Mouse (Mus musculus) heart, embryonic 16.5 days (tissue): Measurements from ENCODE around the gene Ticam1. TPM values are rescaled to one million over a fixed set of nuclear protein-coding genes. Genes with fewer than 3 reads are reported as not detected.

ENCODE experiments used
- ATAC-seq: fragments of 200-750 bp; cut with Nextera tagmentation; replicated peaks from 2 replicates; pipeline ENCODE4 v1.8.0; 2017; ENCODE audit warnings: moderate number of reproducible peaks; ENCODE audit not compliant: insufficient read depth, low FRiP score; ENCODE audit errors: extremely low read depth
- H3K27ac ChIP-seq: fragments of 300-500 bp; sonication (generic); 2 replicates; pipeline ENCODE4 v1.5.1; 2014; ENCODE audit warnings: mild to moderate bottlenecking, low read length, control low read depth, moderate library complexity
- H3K27me3 ChIP-seq: fragments of 300-500 bp; sonication (generic); 2 replicates; pipeline ENCODE4 v1.6.1; 2014; ENCODE audit warnings: low read length, mixed read lengths; ENCODE audit not compliant: control insufficient read depth, insufficient read depth
- H3K36me3 ChIP-seq: fragments of 300-500 bp; sonication (generic); 2 replicates; pipeline ENCODE4 v1.6.1; 2014; ENCODE audit not compliant: control insufficient read depth, insufficient read depth
- H3K4me1 ChIP-seq: fragments of 300-500 bp; sonication (generic); 2 replicates; pipeline ENCODE4 v1.6.1; 2014; ENCODE audit warnings: low read length, mixed read lengths; ENCODE audit not compliant: control insufficient read depth, insufficient read depth
- H3K4me2 ChIP-seq: fragments of 300-500 bp; sonication (generic); 2 replicates; pipeline ENCODE4 v1.6.1; 2014; ENCODE audit warnings: low read depth, mild to moderate bottlenecking, control low read depth, low read length
- H3K4me3 ChIP-seq: fragments of 300-500 bp; sonication (generic); 2 replicates; pipeline ENCODE4 v1.5.1; 2014; ENCODE audit warnings: mild to moderate bottlenecking, control low read depth, low read length
- H3K9ac ChIP-seq: fragments of 300-500 bp; sonication (generic); 2 replicates; pipeline ENCODE4 v1.6.1; 2014; ENCODE audit warnings: low read length, control low read depth
- H3K9me3 ChIP-seq: fragments of 300-500 bp; sonication (generic); replicated peaks from 2 replicates; pipeline ENCODE4 v1.6.1; 2016; ENCODE audit warnings: low read length; ENCODE audit not compliant: control insufficient read depth
- WGBS: fragments of 180-500 bp; shearing (Covaris S2); extraction: QIAGEN DNeasy Blood & Tissue Kit; methylation state at CpG from one replicate; pipeline ENCODE4 v1.1.7; 2014; 5-methylcytosine and 5-hydroxymethylcytosine counted together
- polyA plus RNA-seq: library from polyadenylated mRNA; unstranded; fragments of >200 nt; fragmentation: Nextera tagmentation; extraction: Ambion mirVana; gene quantifications from 2 replicates; pipeline ENCODE4 v1.2.1, GENCODE M21; 2015

Ticam1 gene
- polyA plus RNA-seq, 1 experiment from 2014 or later, result 7.6 TPM

DNA sequence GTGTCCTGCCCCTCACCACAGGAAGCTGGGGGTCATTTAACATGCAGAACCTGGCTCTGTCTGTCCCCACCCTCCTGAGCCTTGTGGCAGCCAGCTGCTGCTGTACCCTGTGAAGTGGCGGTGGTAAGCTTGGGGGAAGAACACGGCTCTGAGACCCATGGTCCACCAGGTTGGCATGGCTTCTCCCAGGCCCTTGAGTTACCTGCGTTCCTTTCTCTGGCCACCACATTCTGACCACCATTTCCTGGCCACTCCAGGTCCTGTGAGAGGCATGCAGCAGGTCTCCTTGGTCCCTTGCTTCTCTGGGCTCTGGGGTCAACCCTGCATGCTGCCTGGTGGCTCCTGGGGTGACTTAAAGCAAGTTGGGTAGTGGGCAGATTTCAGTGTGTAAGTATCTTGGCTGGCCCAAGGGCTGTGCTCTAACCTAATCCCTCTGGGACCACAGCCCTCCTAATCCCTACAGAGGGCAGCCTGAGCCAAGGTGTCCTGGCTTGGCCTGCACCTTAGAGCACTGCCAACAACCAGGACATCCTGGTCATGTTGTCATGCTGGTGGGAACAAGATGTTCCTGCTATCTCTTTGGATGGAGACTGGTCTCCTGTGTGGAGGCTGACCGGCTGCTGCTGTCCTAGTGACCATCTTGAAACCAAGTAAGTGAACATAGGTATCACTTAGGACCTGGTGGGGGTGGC is 16.1 kb upstream of the Ticam1 start, which contains the start of gene Plin3:
Plin3 (minus strand) TSS at position 343 of the 692 bp plus-strand sequence.
- no peaks in the 10 kb centered on the region for H3K36me3 ChIP-seq
- no peaks in the 10 kb centered on the region for H3K9me3 ChIP-seq
- peak within 1 kb of the TSS; percentile 95 for H3K27ac ChIP-seq
- no peak for ATAC-seq
- no peak within 1 kb of the TSS; the same call in 1 of the 2 replicates for H3K4me2 ChIP-seq
- peaks cover 24% of the 10 kb centered on the region for H3K4me1 ChIP-seq
- no peak within 1 kb of the TSS; the same call in 1 of the 2 replicates for H3K4me3 ChIP-seq
- H3K27me3 ChIP-seq, result no peaks in the 10 kb centered on the region
- no peak within 1 kb of the TSS; the same call in 1 of the 2 replicates for H3K9ac ChIP-seq
- WGBS, result 83% methylated on average over 4 of the region's 4 CpGs

DNA sequence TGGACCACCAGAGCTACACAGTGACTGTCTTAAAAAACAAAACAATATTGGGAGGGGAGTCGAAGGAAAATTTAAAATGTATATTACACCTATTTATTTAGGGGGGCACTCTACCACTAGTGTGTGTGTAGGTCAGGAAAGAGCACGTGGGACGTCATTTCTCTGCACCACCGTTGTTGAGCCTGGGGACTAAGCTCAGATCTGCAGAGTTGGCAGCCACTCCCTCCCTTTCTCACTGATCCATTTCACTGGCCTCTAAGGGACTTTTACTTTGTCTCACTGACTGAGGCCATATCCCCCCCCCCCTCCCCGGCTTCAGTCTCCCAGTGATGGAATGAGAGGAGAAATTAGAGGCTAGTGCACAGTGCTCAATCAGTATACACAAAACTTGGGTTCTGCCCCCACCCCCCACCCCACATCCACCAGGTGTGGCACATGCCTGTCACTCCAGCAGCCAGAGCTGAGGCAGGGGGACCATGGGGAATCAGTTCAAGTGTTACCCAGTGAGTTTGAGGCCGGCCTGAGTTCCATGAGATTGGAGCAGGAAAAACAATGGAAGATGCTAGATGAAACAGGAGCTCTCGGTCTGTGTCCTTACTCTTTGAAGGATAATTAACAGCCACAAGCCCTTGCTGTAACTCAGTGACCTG is 15.4 kb upstream of the Ticam1 start:
- 76% methylated on average over 7 of the region's 7 CpGs for WGBS
- no peak for ATAC-seq
- no peaks in the 10 kb centered on the region for H3K36me3 ChIP-seq
- no peak overlapping the region; the same call in 1 of the 2 replicates for H3K4me2 ChIP-seq
- peak overlapping the region; percentile 75 for H3K9ac ChIP-seq
- no peaks in the 10 kb centered on the region for H3K27me3 ChIP-seq
- no peak overlapping the region for H3K4me3 ChIP-seq
- peak overlapping the region; percentile 95 for H3K27ac ChIP-seq
- H3K4me1 ChIP-seq, result peaks cover 26% of the 10 kb centered on the region
- no peaks in the 10 kb centered on the region for H3K9me3 ChIP-seq

DNA sequence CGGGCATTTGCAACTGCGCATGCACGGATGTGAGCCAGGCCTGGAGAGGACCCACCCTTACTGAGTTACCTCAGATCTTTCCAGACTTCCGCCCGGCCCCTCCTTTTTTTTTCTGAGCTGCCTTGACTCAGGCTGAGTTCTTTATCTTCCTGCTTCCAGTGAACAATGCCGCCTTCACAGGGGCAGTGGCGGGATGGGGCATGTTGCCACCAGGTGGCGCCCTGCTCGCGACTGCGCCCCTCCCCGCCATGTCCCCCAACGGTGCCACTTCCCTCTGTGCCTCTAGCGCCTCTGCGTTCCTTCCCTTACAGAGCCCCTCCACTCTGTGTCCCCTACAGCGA is 14.6 kb upstream of the Ticam1 start:
- H3K4me1 ChIP-seq, result peaks cover 26% of the 10 kb centered on the region
- no peaks in the 10 kb centered on the region for H3K9me3 ChIP-seq
- peak overlapping the region; percentile 57 for H3K4me3 ChIP-seq
- peaks cover 3% of the 10 kb centered on the region; the same call in 1 of the 2 replicates for H3K36me3 ChIP-seq
- ATAC-seq, result peak; percentile 75
- H3K9ac ChIP-seq, result peak overlapping the region; percentile 75
- 1% methylated on average over 16 of the region's 16 CpGs for WGBS
- peak overlapping the region; percentile 90 for H3K4me2 ChIP-seq
- no peaks in the 10 kb centered on the region for H3K27me3 ChIP-seq
- peak overlapping the region; percentile 95 for H3K27ac ChIP-seq

DNA sequence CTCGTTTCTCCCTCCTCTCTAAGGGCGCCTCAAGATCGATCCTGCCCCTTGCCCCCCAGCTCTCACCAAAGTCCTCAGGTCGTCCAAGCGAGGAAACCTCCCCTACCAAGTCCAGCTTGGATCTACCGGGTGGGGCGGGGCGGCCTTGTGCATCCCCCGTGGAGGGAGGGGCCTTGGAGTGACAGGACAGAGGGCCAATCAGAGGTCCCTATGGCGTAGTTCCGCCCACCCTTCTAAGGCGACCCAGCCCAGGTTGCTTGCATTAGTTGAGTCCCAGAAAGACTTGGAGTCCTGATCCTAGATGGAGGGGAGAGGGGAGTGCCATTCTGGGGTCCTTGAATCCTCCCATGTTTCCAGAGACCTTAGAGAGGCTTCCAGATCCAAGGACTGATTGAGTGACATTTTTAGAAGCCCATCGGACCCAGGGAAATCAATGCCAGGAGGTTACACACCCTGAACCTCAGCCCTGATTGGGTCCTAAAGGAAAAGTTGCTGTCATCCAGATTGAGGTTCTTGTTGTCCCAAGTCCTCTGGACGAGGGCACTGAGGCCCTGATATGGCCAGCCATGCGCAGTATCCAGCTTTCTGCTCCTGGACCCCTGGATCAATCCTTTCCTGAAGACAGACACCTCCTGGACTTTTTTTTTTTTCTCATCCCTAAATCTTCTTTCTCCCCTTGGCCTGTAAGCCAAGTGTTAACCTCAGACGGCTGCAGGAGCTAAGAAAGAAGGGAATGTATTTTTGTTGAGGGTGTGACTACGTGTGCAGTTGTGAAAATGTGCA is 14.0 kb upstream of the Ticam1 start:
- H3K4me1 ChIP-seq, result peaks cover 26% of the 10 kb centered on the region
- H3K4me2 ChIP-seq, result peak overlapping the region; percentile 90
- peak overlapping the region; percentile 86 for H3K9ac ChIP-seq
- H3K36me3 ChIP-seq, result peaks cover 9% of the 10 kb centered on the region
- WGBS, result 3% methylated on average over 17 of the region's 17 CpGs
- H3K27ac ChIP-seq, result peak overlapping the region; percentile 95
- H3K4me3 ChIP-seq, result peak overlapping the region; percentile 57
- ATAC-seq, result peak; percentile 87
- H3K27me3 ChIP-seq, result no peaks in the 10 kb centered on the region
- no peaks in the 10 kb centered on the region for H3K9me3 ChIP-seq

DNA sequence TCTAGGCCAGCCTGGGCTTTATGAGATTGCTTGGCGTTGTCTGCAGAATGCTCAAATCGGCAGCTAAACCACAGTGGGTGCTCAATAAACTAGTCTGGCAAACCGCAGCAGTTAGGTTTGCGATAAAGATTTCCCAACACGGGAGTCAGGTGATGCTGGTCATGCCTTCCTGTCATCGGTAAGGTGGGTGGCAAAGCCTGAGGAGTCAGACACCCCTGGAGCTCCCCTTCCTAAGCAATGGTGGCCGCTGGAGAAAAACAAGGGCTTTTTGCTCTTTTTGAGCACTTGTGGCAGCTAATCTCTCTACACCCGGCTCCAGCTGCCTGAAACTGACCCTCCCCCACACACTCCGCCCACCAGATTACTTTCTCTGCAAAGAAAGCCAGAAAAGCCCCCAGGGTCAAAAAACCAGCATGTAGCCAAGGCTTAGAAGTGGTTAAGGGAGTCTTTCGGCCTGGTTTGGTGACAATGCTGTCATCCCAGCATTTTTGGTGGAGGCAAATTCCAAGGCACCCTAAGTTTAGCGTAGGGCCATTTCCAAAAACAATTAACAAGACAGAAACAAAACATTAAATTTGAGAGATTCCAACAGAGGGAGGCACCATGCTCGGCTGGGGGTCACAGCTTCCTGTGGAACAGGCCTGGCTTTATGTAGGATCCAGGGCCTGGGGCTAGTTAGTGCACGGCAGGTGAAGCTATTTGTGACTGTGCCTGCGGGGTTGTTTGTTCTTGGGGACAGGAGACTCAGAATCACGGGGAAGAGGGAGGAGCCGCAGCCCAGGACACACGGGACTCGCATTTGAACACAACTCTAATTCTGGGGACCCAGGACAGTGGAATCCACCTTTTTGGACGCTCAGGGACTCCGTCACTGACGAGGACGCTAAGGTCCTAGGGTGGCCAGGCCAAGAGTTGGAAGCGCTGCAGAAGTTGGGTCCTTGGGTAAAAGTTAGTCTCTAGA is 13.1 kb upstream of the Ticam1 start:
- Histone ChIP-seq H3K36me3 (peaks cover 18% of the 10 kb centered on the region), H3K27me3 (no peaks in the 10 kb centered on the region), H3K9ac (peak overlapping the region; percentile 86), H3K9me3 (no peaks in the 10 kb centered on the region), H3K4me3 (peak overlapping the region; percentile 57), H3K4me1 (peaks cover 26% of the 10 kb centered on the region), H3K27ac (peak overlapping the region; percentile 95), H3K4me2 (peak overlapping the region; percentile 90)
- 3% methylated on average over 23 of the region's 23 CpGs for WGBS
- ATAC-seq, result peak; percentile 6; the same call in 1 of the 2 replicates

DNA sequence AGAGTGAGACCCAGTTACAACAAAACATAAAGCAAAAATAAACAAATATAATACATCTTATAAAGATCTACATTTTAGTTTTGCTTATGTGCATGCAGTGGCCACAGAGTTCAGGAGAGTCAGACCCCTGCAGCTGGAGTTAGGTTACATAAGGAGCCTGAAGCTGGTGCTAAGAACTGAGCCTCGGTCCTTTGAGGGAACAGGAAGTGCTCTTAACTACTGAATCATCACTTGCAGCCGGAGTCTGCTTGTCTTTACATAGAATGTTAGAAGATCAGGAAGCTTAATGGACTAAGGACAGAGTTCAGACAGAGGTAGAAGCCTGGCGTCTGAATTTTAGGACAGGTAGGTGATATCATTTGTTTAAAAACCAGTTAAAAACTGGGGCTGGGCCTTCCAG is 12.3 kb upstream of the Ticam1 start:
- 40% methylated on average over 3 of the region's 3 CpGs for WGBS

DNA sequence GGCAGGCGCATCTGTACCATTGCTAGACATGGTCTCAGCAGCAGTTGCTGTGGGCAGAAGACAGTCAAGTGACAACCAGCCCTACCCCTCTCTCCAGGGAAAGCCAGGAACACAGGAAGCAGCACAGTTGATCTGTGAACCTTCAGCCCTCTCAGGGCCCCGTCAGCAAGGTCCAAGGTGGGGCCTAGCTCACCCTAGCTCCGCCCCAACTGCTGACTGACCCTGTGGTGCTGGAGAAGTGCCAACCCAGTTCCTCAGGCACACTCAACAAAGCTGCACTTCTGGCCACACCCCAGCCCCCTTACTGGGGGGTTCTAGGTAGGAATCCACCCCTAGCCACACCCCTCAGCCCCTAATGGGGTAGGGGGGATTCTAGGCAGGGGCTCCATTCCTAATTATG is 11.2 kb upstream of the Ticam1 start:
- Histone ChIP-seq H3K36me3 (peaks cover 28% of the 10 kb centered on the region), H3K4me2 (peak overlapping the region; percentile 90), H3K9ac (peak overlapping the region; percentile 62), H3K4me1 (peaks cover 26% of the 10 kb centered on the region), H3K9me3 (no peaks in the 10 kb centered on the region), H3K27ac (peak overlapping the region; percentile 95), H3K4me3 (peak overlapping the region; percentile 18; the same call in 1 of the 2 replicates), H3K27me3 (no peaks in the 10 kb centered on the region)
- 0 out of 2 replicates have a peak, but pooled peaks have one; percentile 10 for ATAC-seq
- WGBS, result 36% methylated on average over 3 of the region's 3 CpGs

More for the DNA sequence above, 12.3 kb upstream of the Ticam1 start:
- H3K36me3 ChIP-seq, result peaks cover 24% of the 10 kb centered on the region
- H3K4me2 ChIP-seq, result peak overlapping the region; percentile 90
- H3K27me3 ChIP-seq, result no peaks in the 10 kb centered on the region
- peak overlapping the region; percentile 57 for H3K4me3 ChIP-seq
- H3K9me3 ChIP-seq, result no peaks in the 10 kb centered on the region
- peak overlapping the region; percentile 95 for H3K27ac ChIP-seq
- H3K9ac ChIP-seq, result peak overlapping the region; percentile 86
- H3K4me1 ChIP-seq, result peaks cover 26% of the 10 kb centered on the region
- no peak for ATAC-seq

DNA sequence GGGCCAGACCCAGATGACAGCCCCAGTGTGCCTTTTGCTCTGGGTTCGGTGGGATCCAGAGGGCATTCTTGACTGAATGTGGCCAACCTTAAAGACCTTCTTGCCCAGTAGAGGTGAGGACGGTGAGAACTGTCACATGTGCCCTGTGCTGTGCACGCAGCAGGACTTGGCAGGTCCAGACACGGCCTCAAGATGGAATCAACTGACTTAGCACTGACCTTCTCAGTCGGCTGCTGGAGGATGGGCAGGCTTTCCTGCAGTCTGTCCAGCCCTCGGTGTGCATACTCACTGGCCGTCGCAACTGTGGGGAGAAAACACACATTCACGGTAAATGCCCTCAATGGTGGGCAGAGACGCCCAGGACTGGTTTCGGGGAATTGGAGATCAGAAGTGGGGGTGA is 9.4 kb upstream of the Ticam1 start:
- WGBS, result 91% methylated on average over 11 of the region's 11 CpGs

More for the DNA sequence above, 9.4 kb upstream of the Ticam1 start:
- no peak for ATAC-seq
- H3K27me3 ChIP-seq, result no peaks in the 10 kb centered on the region
- H3K4me3 ChIP-seq, result no peak overlapping the region
- no peak overlapping the region for H3K9ac ChIP-seq
- no peak overlapping the region for H3K27ac ChIP-seq
- peaks cover 23% of the 10 kb centered on the region for H3K4me1 ChIP-seq
- H3K4me2 ChIP-seq, result no peak overlapping the region
- no peaks in the 10 kb centered on the region; the same call in 1 of the 2 replicates for H3K9me3 ChIP-seq
- H3K36me3 ChIP-seq, result peaks cover 33% of the 10 kb centered on the region
